Mouse (Mus musculus): ENCODE data around the gene Zdhhc19. TPM values are rescaled to one million over a fixed set of nuclear protein-coding genes. Genes with fewer than 3 reads are reported as not detected.
A peak's percentile ranks its signal among the peaks of the same experiment; 100 is the strongest.

Zdhhc19 gene
- polyA plus RNA-seq, 1 experiment from 2014 or later: not detected

- no peaks in the 10 kb centered on the region for H3K27me3 ChIP-seq
- no peak for ATAC-seq (replicated peaks; ENCODE audit: insufficient number of reproducible peaks, insufficient read depth, low FRiP score, low read depth)
- H3K4me1 ChIP-seq (replicated peaks): peaks cover 23% of the 10 kb centered on the region
- no peaks in the 10 kb centered on the region for H3K36me3 ChIP-seq
- no peak overlapping the region for H3K4me3 ChIP-seq
- no peaks in the 10 kb centered on the region; the same call in 1 of the 2 replicates for H3K9me3 ChIP-seq (replicated peaks)
- no peak overlapping the region for H3K4me2 ChIP-seq
- 51% methylated on average over 5 of the region's 5 CpGs for WGBS
- H3K27ac ChIP-seq: no peak overlapping the region
- H3K9ac ChIP-seq: no peak overlapping the region
Measured at GRCm38 (mm10) chr16:32537867-32538660, 42.0 kb downstream of the Zdhhc19 start.

- no peak overlapping the region for H3K27ac ChIP-seq
- no peaks in the 10 kb centered on the region for H3K36me3 ChIP-seq
- no peak overlapping the region for H3K4me3 ChIP-seq
- ATAC-seq (replicated peaks; ENCODE audit: insufficient number of reproducible peaks, insufficient read depth, low FRiP score, low read depth): no peak
- no peak overlapping the region for H3K9ac ChIP-seq
- H3K9me3 ChIP-seq (replicated peaks): no peaks in the 10 kb centered on the region; the same call in 1 of the 2 replicates
- H3K4me2 ChIP-seq: no peak overlapping the region
- H3K27me3 ChIP-seq: no peaks in the 10 kb centered on the region
- WGBS: 41% methylated on average over 3 of the region's 3 CpGs
- peaks cover 23% of the 10 kb centered on the region for H3K4me1 ChIP-seq (replicated peaks)
Measured at GRCm38 (mm10) chr16:32538761-32539255, 42.7 kb downstream of the Zdhhc19 start.

DNA sequence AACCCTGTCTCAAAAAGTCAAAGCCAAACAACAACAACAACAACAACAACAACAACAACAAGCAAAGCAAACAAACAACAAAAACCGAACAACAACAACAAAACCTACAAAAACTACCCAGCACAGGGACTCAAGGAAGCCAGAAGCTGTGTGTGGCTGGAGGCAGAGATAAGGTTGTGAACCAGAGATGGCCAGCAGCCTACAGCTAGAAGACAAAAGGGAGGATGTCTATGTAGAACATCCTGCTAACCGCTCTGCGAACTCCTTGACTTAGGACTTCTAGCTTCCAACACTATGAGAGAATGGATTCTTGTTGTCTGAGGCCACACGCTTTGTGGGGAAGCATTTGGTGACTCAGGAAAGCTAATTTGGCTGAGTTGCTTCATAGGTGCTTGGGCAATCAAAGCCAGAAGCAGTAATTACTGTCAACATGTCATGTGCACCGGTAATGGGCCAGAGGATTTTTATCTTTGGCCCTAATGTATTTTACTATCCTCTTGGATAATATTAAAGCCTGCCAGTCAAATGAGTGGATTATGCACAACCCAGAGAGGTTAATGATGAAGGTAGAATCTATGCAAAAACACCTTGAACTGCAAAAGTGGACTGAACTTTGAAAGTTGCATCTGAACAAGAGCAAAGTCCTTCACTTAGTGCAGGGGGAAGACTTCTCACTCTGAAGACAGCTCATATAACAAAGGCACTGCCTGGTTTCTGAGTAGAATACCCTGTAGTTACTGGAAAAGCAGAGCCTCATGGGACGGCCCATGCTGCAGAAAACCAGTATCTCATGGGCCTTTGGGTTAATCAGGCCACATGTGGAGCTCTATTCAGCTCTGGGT, 45.5 kb downstream of the Zdhhc19 start:
- ATAC-seq (replicated peaks; ENCODE audit: insufficient number of reproducible peaks, insufficient read depth, low FRiP score, low read depth): no peak
- 69% methylated on average over 6 of the region's 6 CpGs for WGBS
- H3K27ac ChIP-seq: no peak overlapping the region
- H3K4me1 ChIP-seq (replicated peaks): peaks cover 5% of the 10 kb centered on the region; the same call in 1 of the 2 replicates
- no peaks in the 10 kb centered on the region for H3K27me3 ChIP-seq
- H3K4me2 ChIP-seq: no peak overlapping the region
- H3K36me3 ChIP-seq: no peaks in the 10 kb centered on the region
- H3K4me3 ChIP-seq: no peak overlapping the region
- no peaks in the 10 kb centered on the region; the same call in 1 of the 2 replicates for H3K9me3 ChIP-seq (replicated peaks)
- H3K9ac ChIP-seq: no peak overlapping the region

DNA sequence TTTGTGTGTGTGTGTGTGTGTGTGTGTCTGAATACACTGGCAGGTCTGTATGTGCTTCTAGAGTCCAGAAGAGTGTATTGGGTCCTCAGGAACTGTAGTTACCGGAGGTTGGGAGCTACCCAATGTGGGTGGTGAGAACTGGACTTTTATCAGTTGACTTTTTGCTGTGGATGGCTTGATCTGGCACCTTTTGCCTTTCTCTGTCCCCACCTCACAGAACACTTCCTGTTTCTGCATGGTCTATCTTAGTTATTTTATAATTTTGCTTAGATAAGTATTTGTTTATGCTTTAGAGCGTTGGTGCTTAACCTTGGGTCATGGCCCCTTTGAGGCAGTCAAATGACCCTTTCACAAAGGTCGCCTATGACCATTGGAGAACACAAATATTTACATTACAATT, 47.4 kb downstream of the Zdhhc19 start:
- ATAC-seq (replicated peaks; ENCODE audit: insufficient number of reproducible peaks, insufficient read depth, low FRiP score, low read depth): no peak
- no peaks in the 10 kb centered on the region for H3K4me1 ChIP-seq (replicated peaks)
- no peaks in the 10 kb centered on the region for H3K36me3 ChIP-seq
- no peaks in the 10 kb centered on the region; the same call in 1 of the 2 replicates for H3K9me3 ChIP-seq (replicated peaks)
- no peaks in the 10 kb centered on the region for H3K27me3 ChIP-seq
- H3K9ac ChIP-seq: no peak overlapping the region
- 70% methylated on average over 3 of the region's 3 CpGs for WGBS
- no peak overlapping the region for H3K4me2 ChIP-seq
- H3K27ac ChIP-seq: no peak overlapping the region
- no peak overlapping the region for H3K4me3 ChIP-seq

- no peak for ATAC-seq (replicated peaks; ENCODE audit: insufficient number of reproducible peaks, insufficient read depth, low FRiP score, low read depth)
- no peak overlapping the region for H3K9ac ChIP-seq
- no peaks in the 10 kb centered on the region for H3K27me3 ChIP-seq
- no peak overlapping the region for H3K27ac ChIP-seq
- no peaks in the 10 kb centered on the region for H3K36me3 ChIP-seq
- 50% methylated on average over 10 of the region's 10 CpGs for WGBS
- 0 out of 2 replicates have a peak, but pooled peaks cover 2% of the 10 kb centered on the region for H3K4me1 ChIP-seq (replicated peaks)
- H3K4me2 ChIP-seq: no peak overlapping the region
- no peak overlapping the region for H3K4me3 ChIP-seq
- no peaks in the 10 kb centered on the region; the same call in 1 of the 2 replicates for H3K9me3 ChIP-seq (replicated peaks)
Measured at GRCm38 (mm10) chr16:32547156-32548068, 51.3 kb downstream of the Zdhhc19 start.

GRCm38 (mm10) chr16:32550084-32550483, 54.0 kb downstream of the Zdhhc19 start:
- no peaks in the 10 kb centered on the region for H3K9me3 ChIP-seq (replicated peaks)
- 0 out of 2 replicates have a peak, but pooled peaks cover 2% of the 10 kb centered on the region for H3K4me1 ChIP-seq (replicated peaks)
- H3K36me3 ChIP-seq: no peaks in the 10 kb centered on the region

GRCm38 (mm10) chr16:32550487-32550886, 54.4 kb downstream of the Zdhhc19 start:
- H3K4me1 ChIP-seq (replicated peaks): 0 out of 2 replicates have a peak, but pooled peaks cover 2% of the 10 kb centered on the region
- H3K9ac ChIP-seq: no peak overlapping the region
- H3K9me3 ChIP-seq (replicated peaks): no peaks in the 10 kb centered on the region
- H3K27ac ChIP-seq: no peak overlapping the region
- no peak for ATAC-seq (replicated peaks; ENCODE audit: insufficient number of reproducible peaks, insufficient read depth, low FRiP score, low read depth)
- H3K4me3 ChIP-seq: no peak overlapping the region
- H3K4me2 ChIP-seq: no peak overlapping the region
- 81% methylated on average over 5 of the region's 5 CpGs for WGBS
- H3K36me3 ChIP-seq: no peaks in the 10 kb centered on the region
- H3K27me3 ChIP-seq: no peaks in the 10 kb centered on the region

More at GRCm38 (mm10) chr16:32550084-32550483, 54.0 kb downstream of the Zdhhc19 start:
- H3K27me3 ChIP-seq: no peaks in the 10 kb centered on the region
- no peak for ATAC-seq (replicated peaks; ENCODE audit: insufficient number of reproducible peaks, insufficient read depth, low FRiP score, low read depth)
- no peak overlapping the region for H3K27ac ChIP-seq
- 82% methylated on average over 4 of the region's 4 CpGs for WGBS
- no peak overlapping the region for H3K9ac ChIP-seq
- H3K4me2 ChIP-seq: no peak overlapping the region
- no peak overlapping the region for H3K4me3 ChIP-seq

DNA sequence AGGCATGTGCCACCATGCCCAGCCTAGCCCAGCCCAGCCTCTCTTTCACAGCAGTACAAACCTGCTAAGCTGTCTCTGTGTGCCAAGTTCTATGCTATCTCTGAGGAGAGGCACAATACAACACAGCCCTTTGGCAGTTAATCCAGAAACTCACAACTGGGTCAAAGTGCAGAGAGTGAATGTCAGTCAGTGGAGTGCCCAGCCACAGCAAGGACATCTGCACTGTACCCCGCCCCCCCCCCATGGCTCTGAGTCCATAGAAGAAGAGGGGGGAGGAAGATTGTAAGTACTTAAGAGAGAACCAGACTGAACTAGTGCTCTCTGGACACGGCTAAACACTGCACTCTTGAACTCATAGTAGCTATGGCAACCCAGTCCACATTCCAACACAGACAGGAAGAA, 55.3 kb downstream of the Zdhhc19 start:
- ATAC-seq (replicated peaks; ENCODE audit: insufficient number of reproducible peaks, insufficient read depth, low FRiP score, low read depth): peak; percentile 55
- H3K27ac ChIP-seq: peak overlapping the region; percentile 0; the same call in 1 of the 2 replicates

GRCm38 (mm10) chr16:32555588-32555987, 59.5 kb downstream of the Zdhhc19 start:
- ATAC-seq (replicated peaks; ENCODE audit: insufficient number of reproducible peaks, insufficient read depth, low FRiP score, low read depth): no peak
- WGBS: 79% methylated on average over 3 of the region's 3 CpGs
- H3K27me3 ChIP-seq: no peaks in the 10 kb centered on the region
- H3K4me1 ChIP-seq (replicated peaks): 0 out of 2 replicates have a peak, but pooled peaks cover 2% of the 10 kb centered on the region
- no peaks in the 10 kb centered on the region for H3K36me3 ChIP-seq
- H3K9me3 ChIP-seq (replicated peaks): no peaks in the 10 kb centered on the region
- H3K27ac ChIP-seq: no peak overlapping the region
- H3K9ac ChIP-seq: no peak overlapping the region
- H3K4me2 ChIP-seq: no peak overlapping the region
- no peak overlapping the region for H3K4me3 ChIP-seq

More for the DNA sequence above, 55.3 kb downstream of the Zdhhc19 start:
- Histone ChIP-seq H3K27me3 (no peaks in the 10 kb centered on the region), H3K4me2 (no peak overlapping the region), H3K36me3 (no peaks in the 10 kb centered on the region), H3K4me3 (no peak overlapping the region), H3K4me1 (replicated peaks) (0 out of 2 replicates have a peak, but pooled peaks cover 2% of the 10 kb centered on the region), H3K9me3 (replicated peaks) (no peaks in the 10 kb centered on the region), H3K9ac (no peak overlapping the region)
- 32% methylated on average over 2 of the region's 2 CpGs for WGBS

- H3K4me1 ChIP-seq (replicated peaks): no peaks in the 10 kb centered on the region
- H3K4me3 ChIP-seq: no peak overlapping the region
- H3K27me3 ChIP-seq: no peaks in the 10 kb centered on the region
- H3K36me3 ChIP-seq: no peaks in the 10 kb centered on the region
- no peak overlapping the region for H3K27ac ChIP-seq
- WGBS: 77% methylated on average over 4 of the region's 4 CpGs
- H3K9ac ChIP-seq: no peak overlapping the region
- no peak for ATAC-seq (replicated peaks; ENCODE audit: insufficient number of reproducible peaks, insufficient read depth, low FRiP score, low read depth)
- H3K9me3 ChIP-seq (replicated peaks): no peaks in the 10 kb centered on the region
- no peak overlapping the region for H3K4me2 ChIP-seq
Measured at GRCm38 (mm10) chr16:32559493-32559892, 63.4 kb downstream of the Zdhhc19 start.
